Mouse (Mus musculus): ENCODE results near the gene Nol9. TPM values are rescaled to one million over a fixed set of nuclear protein-coding genes. Genes with fewer than 3 reads are reported as not detected.

Nol9 gene
- polyA plus RNA-seq, 1 experiment from 2014 or later: 47.3 TPM

DNA sequence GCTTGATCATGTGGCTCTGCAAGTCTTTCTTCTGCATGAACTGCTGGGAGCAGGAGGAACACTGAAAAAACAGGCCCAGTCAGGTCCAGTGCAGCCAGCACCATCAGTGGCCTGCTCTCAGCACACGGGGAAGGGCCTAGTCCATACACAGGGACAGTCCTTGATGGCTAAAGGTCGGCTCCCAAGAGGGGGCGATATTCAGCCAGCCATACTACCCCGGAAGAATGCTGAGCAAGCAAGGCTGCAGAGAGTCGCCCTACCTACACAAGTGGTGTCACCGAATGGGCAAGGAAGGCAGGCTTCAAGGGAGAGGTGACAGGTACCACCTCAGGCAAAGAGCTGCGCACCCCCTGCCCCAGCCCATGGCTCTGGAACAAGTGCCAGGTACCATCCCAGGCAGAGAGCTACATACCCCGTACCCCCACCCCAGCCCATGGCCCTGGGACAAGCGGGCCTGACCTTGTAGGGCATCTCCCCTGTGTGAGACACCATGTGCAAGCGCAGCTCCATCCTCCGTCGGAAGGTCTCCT lies 17.5 kb upstream of the Nol9 start:
- peaks cover 73% of the 10 kb centered on the region for H3K36me3 ChIP-seq (ENCODE audit: control insufficient read depth, insufficient read depth, low read length)
- no peaks in the 10 kb centered on the region for H3K27me3 ChIP-seq (ENCODE audit: control insufficient read depth, insufficient read depth, low read length)
- no peak overlapping the region for H3K27ac ChIP-seq (ENCODE audit: low read depth, low read length)
- no peak for ATAC-seq (ENCODE audit: low FRiP score, low TSS enrichment)
- 76% methylated on average over 12 of the region's 12 CpGs for WGBS
- peaks cover 17% of the 10 kb centered on the region for H3K4me1 ChIP-seq (ENCODE audit: control insufficient read depth, insufficient read depth, low read length)
- H3K9ac ChIP-seq (ENCODE audit: low read depth, low read length): no peak overlapping the region
- H3K9me3 ChIP-seq (ENCODE audit: control insufficient read depth, low read length): no peaks in the 10 kb centered on the region
- no peak overlapping the region for H3K4me3 ChIP-seq (ENCODE audit: low read length)
- H3K4me2 ChIP-seq (replicated peaks; ENCODE audit: low read depth, low read length): no peak overlapping the region

GRCm38 (mm10) chr4:152022506-152022905 lies 16.6 kb upstream of the Nol9 start:
- no peak overlapping the region for H3K4me2 ChIP-seq (replicated peaks; ENCODE audit: low read depth, low read length)
- no peak for ATAC-seq (ENCODE audit: low FRiP score, low TSS enrichment)
- peaks cover 70% of the 10 kb centered on the region for H3K36me3 ChIP-seq (ENCODE audit: control insufficient read depth, insufficient read depth, low read length)
- no peaks in the 10 kb centered on the region for H3K27me3 ChIP-seq (ENCODE audit: control insufficient read depth, insufficient read depth, low read length)
- WGBS: 89% methylated on average over 8 of the region's 8 CpGs
- H3K4me3 ChIP-seq (ENCODE audit: low read length): no peak overlapping the region
- no peak overlapping the region for H3K27ac ChIP-seq (ENCODE audit: low read depth, low read length)
- H3K9me3 ChIP-seq (ENCODE audit: control insufficient read depth, low read length): no peaks in the 10 kb centered on the region
- no peak overlapping the region for H3K9ac ChIP-seq (ENCODE audit: low read depth, low read length)
- peaks cover 21% of the 10 kb centered on the region for H3K4me1 ChIP-seq (ENCODE audit: control insufficient read depth, insufficient read depth, low read length)

- no peak for ATAC-seq (ENCODE audit: low FRiP score, low TSS enrichment)
- Histone ChIP-seq H3K36me3 (ENCODE audit: control insufficient read depth, insufficient read depth, low read length) (peaks cover 52% of the 10 kb centered on the region), H3K4me3 (ENCODE audit: low read length) (no peak overlapping the region), H3K27ac (ENCODE audit: low read depth, low read length) (no peak overlapping the region), H3K4me2 (replicated peaks; ENCODE audit: low read depth, low read length) (no peak overlapping the region), H3K9ac (ENCODE audit: low read depth, low read length) (no peak overlapping the region), H3K9me3 (ENCODE audit: control insufficient read depth, low read length) (no peaks in the 10 kb centered on the region), H3K4me1 (ENCODE audit: control insufficient read depth, insufficient read depth, low read length) (peaks cover 27% of the 10 kb centered on the region), H3K27me3 (ENCODE audit: control insufficient read depth, insufficient read depth, low read length) (no peaks in the 10 kb centered on the region)
- 93% methylated on average over 11 of the region's 11 CpGs for whole genome bisulfite sequencing
Observed at GRCm38 (mm10) chr4:152024525-152024924, 14.6 kb upstream of the Nol9 start.

- WGBS: 1% methylated on average over 39 of the region's 41 CpGs
- Histone ChIP-seq H3K27me3 (ENCODE audit: control insufficient read depth, insufficient read depth, low read length) (no peaks in the 10 kb centered on the region), H3K27ac (ENCODE audit: low read depth, low read length) (peak overlapping the region; percentile 44; the same call in 1 of the 2 replicates), H3K4me3 (ENCODE audit: low read length) (peak overlapping the region; percentile 79), H3K4me2 (replicated peaks; ENCODE audit: low read depth, low read length) (peak overlapping the region; percentile 92), H3K36me3 (ENCODE audit: control insufficient read depth, insufficient read depth, low read length) (peaks cover 28% of the 10 kb centered on the region), H3K9me3 (ENCODE audit: control insufficient read depth, low read length) (no peaks in the 10 kb centered on the region), H3K4me1 (ENCODE audit: control insufficient read depth, insufficient read depth, low read length) (peaks cover 27% of the 10 kb centered on the region), H3K9ac (ENCODE audit: low read depth, low read length) (peak overlapping the region; percentile 70)
- peak; percentile 65 for ATAC-seq (ENCODE audit: low FRiP score, low TSS enrichment)
Observed at GRCm38 (mm10) chr4:152026751-152027508, 12.2 kb upstream of the Nol9 start.

GRCm38 (mm10) chr4:152027524-152027923 lies 11.6 kb upstream of the Nol9 start, which contains the start of gene Zbtb48:
Gene Zbtb48 (minus strand): TSS chr4:152027671.
- Histone ChIP-seq H3K4me1 (ENCODE audit: control insufficient read depth, insufficient read depth, low read length) (peaks cover 27% of the 10 kb centered on the region), H3K9me3 (ENCODE audit: control insufficient read depth, low read length) (no peaks in the 10 kb centered on the region), H3K4me2 (replicated peaks; ENCODE audit: low read depth, low read length) (peak within 1 kb of the TSS; percentile 92), H3K4me3 (ENCODE audit: low read length) (peak within 1 kb of the TSS; percentile 79), H3K27ac (ENCODE audit: low read depth, low read length) (peak within 1 kb of the TSS; percentile 44; the same call in 1 of the 2 replicates), H3K36me3 (ENCODE audit: control insufficient read depth, insufficient read depth, low read length) (peaks cover 22% of the 10 kb centered on the region), H3K27me3 (ENCODE audit: control insufficient read depth, insufficient read depth, low read length) (no peaks in the 10 kb centered on the region), H3K9ac (ENCODE audit: low read depth, low read length) (peak within 1 kb of the TSS; percentile 70)
- 0% methylated on average over 34 of the region's 35 CpGs for WGBS
- peak; percentile 96 for ATAC-seq (ENCODE audit: low FRiP score, low TSS enrichment)

DNA sequence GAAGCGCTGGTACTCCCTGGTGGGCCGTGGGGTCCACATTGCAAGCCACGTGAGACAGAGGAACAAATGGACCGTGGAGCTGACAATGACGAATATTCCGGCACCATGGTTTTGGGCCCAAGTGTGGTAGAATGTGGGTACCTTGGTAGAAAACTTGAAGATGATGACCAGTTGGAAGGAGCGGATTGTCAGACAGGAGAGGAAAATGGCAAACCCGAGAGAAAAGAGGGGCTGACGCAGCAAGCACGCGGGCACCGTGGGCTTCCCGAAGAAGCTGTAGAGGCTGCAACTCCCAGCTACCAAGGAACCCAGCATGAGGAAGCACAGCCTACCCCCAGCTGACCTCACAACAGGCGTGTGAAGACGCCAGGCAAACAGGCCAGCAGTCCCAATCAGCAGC lies 10.7 kb upstream of the Nol9 start:
- H3K27ac ChIP-seq (ENCODE audit: low read depth, low read length): no peak overlapping the region
- WGBS: 62% methylated on average over 15 of the region's 15 CpGs
- H3K4me2 ChIP-seq (replicated peaks; ENCODE audit: low read depth, low read length): peak overlapping the region; percentile 92
- peaks cover 27% of the 10 kb centered on the region for H3K4me1 ChIP-seq (ENCODE audit: control insufficient read depth, insufficient read depth, low read length)
- peak overlapping the region; percentile 60 for H3K9ac ChIP-seq (ENCODE audit: low read depth, low read length)
- no peaks in the 10 kb centered on the region for H3K27me3 ChIP-seq (ENCODE audit: control insufficient read depth, insufficient read depth, low read length)
- peak overlapping the region; percentile 79; the same call in 1 of the 2 replicates for H3K4me3 ChIP-seq (ENCODE audit: low read length)
- no peak for ATAC-seq (ENCODE audit: low FRiP score, low TSS enrichment)
- no peaks in the 10 kb centered on the region for H3K9me3 ChIP-seq (ENCODE audit: control insufficient read depth, low read length)
- H3K36me3 ChIP-seq (ENCODE audit: control insufficient read depth, insufficient read depth, low read length): peaks cover 13% of the 10 kb centered on the region

- WGBS: 54% methylated on average over 5 of the region's 5 CpGs
- Histone ChIP-seq H3K9me3 (ENCODE audit: control insufficient read depth, low read length) (no peaks in the 10 kb centered on the region), H3K4me3 (ENCODE audit: low read length) (no peak overlapping the region), H3K36me3 (ENCODE audit: control insufficient read depth, insufficient read depth, low read length) (peaks cover 9% of the 10 kb centered on the region; the same call in 1 of the 2 replicates), H3K4me2 (replicated peaks; ENCODE audit: low read depth, low read length) (no peak overlapping the region), H3K27me3 (ENCODE audit: control insufficient read depth, insufficient read depth, low read length) (no peaks in the 10 kb centered on the region), H3K9ac (ENCODE audit: low read depth, low read length) (no peak overlapping the region), H3K4me1 (ENCODE audit: control insufficient read depth, insufficient read depth, low read length) (peaks cover 27% of the 10 kb centered on the region), H3K27ac (ENCODE audit: low read depth, low read length) (no peak overlapping the region)
- ATAC-seq (ENCODE audit: low FRiP score, low TSS enrichment): no peak
Observed at GRCm38 (mm10) chr4:152029087-152029486, 10.0 kb upstream of the Nol9 start.

DNA sequence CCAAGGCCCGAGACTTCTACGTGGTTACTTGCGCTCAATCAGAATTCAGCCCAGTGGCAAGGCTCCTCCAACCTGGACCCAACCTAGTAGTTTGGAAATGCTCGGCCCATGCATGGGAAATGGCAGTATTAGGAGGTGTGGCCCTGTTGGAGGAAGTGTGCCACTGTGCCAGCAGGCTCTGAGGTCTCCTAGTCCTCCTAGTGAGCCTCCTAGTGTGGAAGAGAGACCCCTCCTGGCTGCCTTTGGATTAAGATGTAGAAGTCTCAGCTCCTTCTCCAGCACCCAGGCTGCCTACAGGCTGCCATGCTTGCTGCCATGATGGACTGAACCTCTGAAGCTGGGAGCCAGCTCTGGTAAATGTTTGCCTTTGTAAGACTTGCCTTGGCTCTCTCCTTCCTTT lies 9.1 kb upstream of the Nol9 start:
- no peak overlapping the region for H3K4me2 ChIP-seq (replicated peaks; ENCODE audit: low read depth, low read length)
- H3K36me3 ChIP-seq (ENCODE audit: control insufficient read depth, insufficient read depth, low read length): 0 out of 2 replicates have a peak, but pooled peaks cover 3% of the 10 kb centered on the region
- ATAC-seq (ENCODE audit: low FRiP score, low TSS enrichment): no peak
- no peaks in the 10 kb centered on the region for H3K9me3 ChIP-seq (ENCODE audit: control insufficient read depth, low read length)
- no peak overlapping the region for H3K27ac ChIP-seq (ENCODE audit: low read depth, low read length)
- 67% methylated on average over 4 of the region's 4 CpGs for WGBS
- H3K9ac ChIP-seq (ENCODE audit: low read depth, low read length): no peak overlapping the region
- H3K4me3 ChIP-seq (ENCODE audit: low read length): no peak overlapping the region
- no peaks in the 10 kb centered on the region for H3K27me3 ChIP-seq (ENCODE audit: control insufficient read depth, insufficient read depth, low read length)
- peaks cover 26% of the 10 kb centered on the region for H3K4me1 ChIP-seq (ENCODE audit: control insufficient read depth, insufficient read depth, low read length)

DNA sequence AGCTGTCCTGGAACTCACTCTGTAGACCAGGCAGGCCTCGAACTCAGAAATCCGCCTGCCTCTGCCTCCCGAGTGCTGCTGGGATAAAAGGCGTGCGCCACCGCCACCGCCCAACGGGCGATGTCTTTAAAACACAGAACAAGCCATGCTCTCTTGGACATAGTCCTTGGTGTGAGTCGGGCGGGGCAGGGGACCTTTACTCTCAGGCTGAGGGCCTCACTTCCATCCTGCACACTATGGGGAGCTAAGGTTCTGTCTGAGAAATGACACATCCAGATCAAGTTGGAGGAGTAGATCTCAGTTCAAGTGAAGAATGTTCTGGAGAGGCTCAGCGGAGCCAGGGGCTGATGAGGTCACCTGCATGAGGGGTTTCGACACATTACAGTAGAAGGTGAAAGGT lies 6.2 kb upstream of the Nol9 start:
- H3K9ac ChIP-seq (ENCODE audit: low read depth, low read length): no peak overlapping the region
- no peak overlapping the region for H3K4me3 ChIP-seq (ENCODE audit: low read length)
- WGBS: 92% methylated on average over 13 of the region's 13 CpGs
- H3K9me3 ChIP-seq (ENCODE audit: control insufficient read depth, low read length): no peaks in the 10 kb centered on the region
- no peak overlapping the region for H3K27ac ChIP-seq (ENCODE audit: low read depth, low read length)
- ATAC-seq (ENCODE audit: low FRiP score, low TSS enrichment): no peak
- no peaks in the 10 kb centered on the region for H3K27me3 ChIP-seq (ENCODE audit: control insufficient read depth, insufficient read depth, low read length)
- peaks cover 5% of the 10 kb centered on the region for H3K4me1 ChIP-seq (ENCODE audit: control insufficient read depth, insufficient read depth, low read length)
- H3K4me2 ChIP-seq (replicated peaks; ENCODE audit: low read depth, low read length): no peak overlapping the region
- no peaks in the 10 kb centered on the region for H3K36me3 ChIP-seq (ENCODE audit: control insufficient read depth, insufficient read depth, low read length)
